Mouse (Mus musculus): ENCODE measurements at regions not wholly inside any gene's neighbourhood (a gene's known extent, or its start where the extent isn't known, plus 50 kb on each side); places are given as distances from the start of the nearest gene placed in this dataset.

DNA sequence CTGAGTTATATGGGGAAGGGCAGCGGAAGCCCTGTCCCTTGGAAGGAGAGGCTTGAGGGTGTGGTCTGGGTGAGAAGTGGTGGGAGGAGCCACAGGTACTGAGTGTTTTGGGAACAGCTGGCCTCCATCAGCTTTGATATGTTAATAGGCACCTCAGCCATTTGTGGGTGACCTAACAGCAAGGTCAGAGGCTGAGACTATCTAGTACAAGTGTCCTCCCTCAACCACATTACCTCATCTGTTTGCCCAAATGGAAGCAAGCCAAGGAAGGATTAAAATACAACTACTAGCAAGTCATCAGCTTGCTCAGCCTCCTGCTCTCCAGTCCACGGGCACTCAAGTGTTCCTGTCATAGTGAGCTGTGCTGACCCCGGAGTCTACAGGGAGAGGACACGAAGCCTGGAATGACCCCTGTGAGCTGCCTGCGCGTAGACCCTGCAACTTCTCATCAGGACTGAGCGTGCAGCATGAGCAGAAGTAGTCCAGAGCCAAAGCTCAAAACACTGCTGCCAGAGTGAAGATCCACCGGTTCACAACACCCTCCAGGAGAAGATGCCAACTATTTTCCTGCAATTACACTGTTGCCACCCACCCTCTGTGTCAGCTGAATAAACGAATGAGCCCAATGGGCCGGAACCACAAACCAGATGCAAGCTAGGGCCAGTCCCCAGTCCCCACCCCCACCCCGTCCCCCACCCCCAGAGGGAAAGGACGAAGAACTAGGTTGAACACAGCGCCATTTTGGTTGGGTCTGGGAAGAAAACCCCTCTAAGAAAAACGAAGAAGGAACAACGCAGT is 239.6 kb downstream of the Qk start:
- peak; percentile 50 for DNase-seq

DNA sequence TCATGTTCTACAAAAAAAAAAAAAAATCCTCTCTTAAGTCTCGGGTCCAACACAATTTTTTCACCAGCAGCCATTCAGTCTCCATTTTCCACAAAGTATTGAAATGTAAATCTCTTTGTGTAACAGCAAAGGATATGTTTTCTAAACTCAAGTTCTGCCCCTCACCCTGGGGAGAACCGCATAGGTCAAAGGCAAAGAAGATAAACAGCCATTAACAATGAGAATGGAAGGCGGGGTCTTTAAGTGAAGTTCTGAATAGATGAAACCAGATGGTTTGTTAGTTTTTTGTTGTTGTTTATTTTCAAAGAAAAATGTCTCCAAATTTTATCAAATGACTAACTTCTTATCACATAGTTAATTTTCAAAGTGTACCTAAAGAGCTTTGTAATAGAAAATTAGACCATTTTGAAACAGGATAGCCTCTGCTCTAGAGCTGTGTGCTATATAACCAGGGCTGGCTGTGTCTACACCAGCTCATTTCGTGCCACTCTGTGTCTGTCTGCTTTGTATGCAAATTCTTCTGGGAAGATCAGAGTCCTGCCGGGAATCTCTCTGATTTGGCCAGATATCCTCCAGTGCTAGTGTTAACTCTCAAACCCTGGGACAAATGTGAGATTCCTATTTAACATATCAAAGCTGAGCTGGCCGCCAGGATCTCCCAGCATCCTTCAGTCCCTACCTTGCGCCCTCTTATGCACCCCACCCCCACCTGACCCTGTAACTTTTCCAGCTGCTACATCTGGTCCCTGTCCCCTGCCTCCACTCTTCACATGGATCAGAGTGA is 240.9 kb downstream of the Qk start:
- no peak for DNase-seq

DNA sequence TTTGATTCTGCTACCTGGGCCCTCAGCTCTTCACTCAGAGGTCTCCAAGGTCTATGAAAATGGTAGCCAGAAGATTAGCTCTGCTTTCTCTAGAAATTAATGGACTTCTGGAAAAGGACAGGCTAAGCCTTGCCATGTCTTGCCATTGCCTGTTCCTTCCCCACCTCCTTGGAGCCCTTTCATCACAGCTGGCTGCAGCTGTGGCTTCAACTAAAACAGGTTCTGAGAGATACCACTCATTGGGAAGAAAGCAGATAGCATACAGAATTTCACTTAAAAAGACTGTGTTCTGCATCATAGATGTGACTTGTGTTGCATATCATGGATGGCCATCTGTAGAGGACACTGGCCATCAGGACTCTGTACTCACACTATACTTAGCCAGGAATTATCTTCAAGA is 246.4 kb downstream of the Qk start:
- no peak for DNase-seq

DNA sequence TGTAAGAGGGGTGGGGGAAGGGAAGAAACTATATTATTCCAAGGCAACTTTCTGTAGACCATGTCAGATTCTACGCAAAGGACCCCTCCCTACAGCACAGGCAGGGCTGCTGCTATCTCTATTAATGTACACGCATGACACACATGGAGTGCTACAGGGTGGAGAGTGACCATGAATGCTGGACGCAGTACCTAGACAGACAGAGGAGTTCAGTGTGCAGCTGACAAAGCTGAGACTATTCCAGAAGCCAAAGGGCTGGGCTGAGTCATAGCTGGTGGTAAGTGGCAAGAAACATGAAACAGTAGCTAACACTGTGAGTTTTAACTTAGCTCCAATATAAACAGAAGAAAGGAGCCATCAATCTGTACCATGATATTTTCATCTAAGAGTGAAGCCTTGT is 250.4 kb downstream of the Qk start:
- no peak for DNase-seq

- no peak for DNase-seq
Measured at GRCm38 (mm10) chr17:10065131-10065530, 254.5 kb downstream of the Qk start.

DNA sequence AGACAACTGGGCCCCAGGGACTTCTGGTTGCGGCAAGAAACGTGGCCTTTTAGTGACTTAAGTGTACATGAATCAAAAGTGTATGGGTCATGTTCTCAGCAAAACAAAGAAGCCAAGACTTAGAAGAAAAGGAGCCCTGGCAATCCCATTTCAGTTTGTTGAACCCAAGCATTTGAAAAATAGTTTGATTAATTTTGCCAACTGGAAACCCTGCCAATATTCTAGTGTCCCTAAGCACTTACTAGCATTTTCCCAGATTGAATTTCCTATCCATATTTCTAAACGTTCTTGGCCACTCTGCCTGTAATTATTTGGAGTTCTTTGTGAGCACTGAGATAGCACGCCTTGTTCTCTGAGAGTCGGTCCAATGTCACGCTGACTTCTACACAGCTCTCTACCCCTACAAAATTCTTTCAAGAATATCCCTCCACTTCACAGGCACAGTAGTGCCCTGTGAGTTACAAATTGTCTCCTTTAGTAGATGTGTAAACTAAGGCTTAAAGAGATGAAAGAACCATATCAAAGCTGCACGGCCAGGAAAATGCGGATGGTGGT is 257.0 kb downstream of the Qk start:
- DNase-seq: peak; percentile 26

GRCm38 (mm10) chr17:10057736-10058135 is 261.9 kb downstream of the Qk start:
- no peak for DNase-seq

DNA sequence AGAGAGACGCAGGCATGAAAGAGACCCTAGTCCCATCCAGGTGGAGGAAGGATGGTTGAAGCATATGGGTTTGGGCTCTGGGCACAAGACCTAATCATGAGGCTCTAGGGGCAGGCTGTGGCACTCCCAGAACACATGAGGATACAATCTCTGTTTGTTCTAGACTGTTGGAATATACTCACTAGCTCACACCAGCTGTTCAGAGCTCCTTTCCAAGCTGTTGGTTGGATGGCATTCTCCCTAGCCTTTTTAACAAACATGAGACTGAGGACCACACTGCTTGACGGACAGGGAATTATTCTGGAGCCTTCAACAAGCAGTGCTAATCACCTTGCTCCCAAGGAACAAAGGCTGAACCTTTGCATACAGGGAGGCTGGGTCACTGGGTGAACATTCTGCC is 263.6 kb downstream of the Qk start:
- DNase-seq: no peak

DNA sequence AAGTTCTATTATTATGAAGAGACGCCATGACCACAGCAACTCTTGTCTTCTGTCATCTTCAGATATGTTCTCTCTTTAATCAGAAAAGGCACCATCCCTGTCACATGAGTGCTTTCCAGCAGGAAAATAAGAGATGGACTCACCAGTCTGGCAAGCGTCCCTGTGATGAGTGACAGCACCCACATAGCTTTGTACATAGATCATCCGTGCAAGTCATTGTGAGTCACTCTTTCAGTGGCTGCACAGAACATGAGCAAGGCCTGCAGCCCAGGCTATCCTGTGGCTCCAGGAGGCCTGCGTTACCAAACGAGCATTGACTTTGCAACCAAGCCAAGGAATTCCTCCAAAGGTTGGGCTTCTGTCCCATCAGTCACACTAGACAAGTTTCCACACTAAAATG is 265.3 kb downstream of the Qk start:
- DNase-seq: no peak

GRCm38 (mm10) chr17:10044336-10044735 is 275.3 kb downstream of the Qk start:
- no peak for DNase-seq

- no peak for DNase-seq
Measured at GRCm38 (mm10) chr17:10042042-10042652, 277.5 kb downstream of the Qk start.

- no peak for DNase-seq
Measured at GRCm38 (mm10) chr17:10040951-10041359, 278.7 kb downstream of the Qk start.

- no peak for DNase-seq
Measured at GRCm38 (mm10) chr17:10040375-10040774, 279.3 kb downstream of the Qk start.

DNA sequence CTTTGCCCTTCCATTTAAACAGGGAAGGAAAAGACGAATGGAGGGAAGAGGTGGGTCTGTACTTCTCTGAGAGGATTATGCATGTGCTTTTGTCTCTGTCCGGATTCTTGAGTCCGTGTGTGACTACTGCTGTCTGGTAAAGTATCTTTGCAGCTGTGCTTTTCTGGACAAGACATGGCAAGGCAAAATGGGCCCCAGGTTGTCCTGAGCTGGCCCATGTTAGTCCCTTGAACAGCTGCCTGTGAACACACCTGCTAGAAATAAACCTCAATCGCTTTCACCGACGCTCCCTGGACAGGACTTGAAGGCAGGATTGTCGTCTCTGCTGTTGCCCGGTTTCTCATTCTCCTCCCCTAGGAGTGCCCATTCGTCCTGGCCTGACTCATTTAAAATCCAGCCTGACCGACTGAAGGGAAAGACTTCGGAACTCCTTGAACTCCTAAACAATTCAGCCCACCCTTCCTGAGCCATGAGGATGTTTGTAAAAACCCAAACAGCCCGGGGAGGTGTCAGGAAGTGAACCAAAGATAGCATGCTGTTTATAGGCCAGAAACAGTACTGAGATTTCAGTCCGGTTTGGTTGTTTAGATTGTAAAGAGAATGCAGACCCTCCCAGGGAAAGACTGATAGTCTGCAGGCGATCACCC is 281.7 kb downstream of the Qk start:
- DNase-seq: peak; percentile 42

DNA sequence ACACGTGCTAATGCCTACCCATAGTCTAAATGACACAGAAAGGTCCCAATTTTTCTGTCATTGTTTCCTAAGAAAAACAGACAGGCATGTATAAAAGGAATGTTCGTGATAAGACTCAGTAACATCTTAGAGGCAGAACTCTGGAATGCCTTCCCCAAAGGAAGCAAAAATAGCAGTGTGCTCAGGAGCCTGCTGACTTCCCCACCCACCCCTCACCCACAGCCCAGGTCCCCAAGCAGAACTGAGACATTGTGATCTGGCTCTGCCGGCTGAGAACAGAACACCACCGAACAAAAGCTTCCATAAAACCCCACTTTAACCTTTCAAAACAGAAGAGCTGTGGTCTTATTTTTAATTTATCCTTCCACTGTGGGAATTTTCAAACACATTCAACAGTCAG is 286.1 kb downstream of the Qk start:
- DNase-seq: no peak

- DNase-seq: no peak
Measured at GRCm38 (mm10) chr17:10031033-10031432, 288.6 kb downstream of the Qk start.

DNA sequence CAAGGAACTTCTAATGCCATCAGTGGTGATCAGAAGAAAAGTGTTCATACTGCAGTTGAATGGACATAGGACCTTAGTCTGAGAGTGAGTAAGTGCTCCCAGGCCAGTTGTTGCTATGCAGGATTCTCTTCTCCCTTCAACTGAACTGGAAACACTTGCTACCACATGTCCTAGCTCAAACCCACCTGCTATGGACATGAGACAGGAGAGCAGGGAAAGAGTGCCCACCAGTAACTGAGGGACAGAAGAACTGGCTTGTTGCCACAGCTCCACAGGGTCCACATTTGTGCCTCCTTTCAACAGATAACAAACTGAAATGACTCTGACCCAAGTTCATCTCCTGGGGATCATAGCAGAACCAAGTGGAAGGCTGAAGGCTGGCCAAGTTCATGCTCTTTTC is 292.9 kb downstream of the Qk start:
- no peak for DNase-seq

DNA sequence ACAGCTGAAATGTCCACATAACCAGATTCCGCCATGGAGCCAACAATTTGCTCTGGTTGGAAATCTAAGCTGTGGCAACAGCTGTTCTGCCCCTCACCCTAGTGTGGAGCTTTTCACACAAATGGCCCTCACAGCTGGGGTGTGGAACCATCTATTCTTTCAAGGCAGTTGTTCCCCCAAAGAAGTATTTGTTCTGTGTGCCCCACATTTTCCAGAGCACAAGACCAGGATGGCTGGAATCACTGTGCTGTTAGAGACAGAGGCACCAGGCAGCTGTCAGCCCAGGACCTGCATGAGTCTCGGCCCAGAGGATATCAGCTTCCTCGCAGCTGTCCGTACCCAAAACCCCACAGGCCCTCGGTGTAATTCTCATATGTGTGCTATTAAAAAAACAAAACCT is 294.4 kb downstream of the Qk start:
- DNase-seq: peak; percentile 30

GRCm38 (mm10) chr17:10024323-10024722 is 295.3 kb downstream of the Qk start:
- no peak for DNase-seq

- no peak for DNase-seq
Measured at GRCm38 (mm10) chr17:10012161-10012560, 307.5 kb downstream of the Qk start.

DNA sequence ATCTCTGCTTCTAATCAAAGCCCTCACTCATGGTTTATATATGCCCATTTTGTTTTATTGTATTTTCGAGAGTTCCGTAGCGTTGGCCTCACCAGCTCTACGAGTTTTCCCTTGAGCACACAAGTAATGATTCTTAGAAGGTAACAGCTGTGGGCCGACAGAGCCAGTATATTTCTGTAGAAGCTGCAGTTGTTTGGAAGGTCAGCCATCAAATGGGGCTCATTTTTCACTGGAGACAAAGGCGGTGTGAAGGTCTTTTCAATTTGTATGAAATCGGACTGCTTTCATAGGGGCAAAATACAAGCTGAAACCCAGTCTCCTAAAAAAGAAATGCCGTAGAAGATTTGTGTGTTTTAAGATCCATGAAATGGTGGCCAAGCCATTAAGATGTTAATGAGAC is 307.9 kb downstream of the Qk start:
- DNase-seq: no peak

DNA sequence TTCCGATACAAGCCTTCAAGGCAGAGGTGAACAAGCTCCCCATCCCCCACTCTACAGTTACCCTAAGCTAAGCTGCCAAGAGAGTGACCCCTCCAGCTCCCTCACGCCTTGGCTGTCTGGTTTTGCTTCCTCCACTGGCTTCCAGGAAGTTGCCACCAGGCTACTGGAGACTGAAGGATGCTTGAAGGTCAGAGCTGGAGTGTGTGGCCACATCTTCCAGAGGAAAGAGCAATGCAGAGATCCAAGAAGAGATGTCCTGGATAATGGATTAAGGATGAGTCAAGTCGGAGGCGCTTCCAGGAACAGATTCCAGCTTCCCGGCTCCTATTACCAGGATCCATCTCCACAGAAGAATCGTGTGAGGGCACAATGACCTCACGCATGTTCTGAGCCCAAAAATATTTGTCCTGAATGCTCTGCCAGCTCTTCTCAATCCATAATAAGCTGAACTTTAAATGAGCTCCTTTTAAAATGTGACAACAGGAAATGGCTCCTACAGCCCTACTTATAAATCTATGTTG is 318.5 kb downstream of the Qk start:
- DNase-seq: peak; percentile 80

Measured in gastrocnemius, postnatal 25 days (tissue).